Mouse (Mus musculus) gastrocnemius, postnatal 14 days (tissue): ENCODE data around the gene Olfr1066. TPM values are rescaled to one million over a fixed set of nuclear protein-coding genes. Genes with fewer than 3 reads are reported as not detected.
"Not testable (repeated sequence)": the region's sequence is repeated elsewhere in the genome, so short reads cannot be mapped to it uniquely, and the experiment has no call there.

Source experiments
- DNase-seq: peaks from one replicate; pipeline ENCODE4 v3.0.0; 2021; ENCODE audit warnings: mixed read lengths
- intact Hi-C: fragments of 180-260 bp; cut with DNase I; formaldehyde crosslinking; loops from one replicate; pipeline ENCODE4 v1.15.1; 2025; ENCODE audit warnings: low total_unique reads
- long read RNA-seq, 2 experiments: library from polyadenylated mRNA; stranded (forward); transcript quantifications; one replicate each; pipeline ENCODE4 v2.0.0; 2021
- total RNA-seq, 2 experiments: library from RNA; stranded (reverse); gene quantifications; 2 replicates each; pipeline ENCODE4 v1.2.3; 2021

Olfr1066 gene
- total RNA-seq, result not detected
- long read RNA-seq, experiment 1, result 0 reads
- long read RNA-seq, experiment 2, result 0 reads

GRCm38 (mm10) chr2:86456169-86456568, at the start of gene Olfr1066:
Olfr1066 (minus strand) TSS chr2:86456269.
- DNase-seq, result no peak
- intact Hi-C loops, result no loop called here

GRCm38 (mm10) chr2:86487286-86487685, 31.2 kb upstream of the Olfr1066 start, which contains the start of gene Olfr228:
Olfr228 (minus strand) TSS chr2:86487386.
- DNase-seq, result no peak
- intact Hi-C loops, result no loop called here

GRCm38 (mm10) chr2:86464442-86465109, 8.5 kb upstream of the Olfr1066 start:
- intact Hi-C loops, result loop anchor here (5.0 kb wide), 1 partner anchor 737 kb away; no protein-coding TSS in a partner anchor
- DNase-seq, result peak; percentile 10

DNA sequence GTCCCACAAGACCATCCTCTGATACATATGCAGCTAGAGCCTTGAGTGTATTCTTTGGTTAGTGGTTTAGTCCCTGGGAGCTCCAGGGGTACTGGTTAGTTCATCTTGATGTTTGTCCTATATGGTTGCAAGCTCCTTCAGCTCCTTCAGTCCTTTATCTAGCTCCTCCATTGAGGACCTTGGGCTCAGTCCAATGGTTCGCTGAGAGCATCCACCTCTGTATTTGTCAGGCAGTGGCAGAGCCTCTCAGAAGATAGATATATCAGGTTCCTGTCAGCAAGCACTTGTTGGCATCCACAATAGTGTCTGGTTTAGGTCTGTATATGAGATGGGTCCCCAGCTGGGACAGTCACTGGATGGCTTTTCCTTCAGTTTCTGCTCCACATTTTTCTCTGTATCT, 4.4 kb upstream of the Olfr1066 start:
- no peak for DNase-seq
- intact Hi-C loops, result loop anchor here (5.0 kb wide), 1 partner anchor 733 kb away; no protein-coding TSS in a partner anchor

DNA sequence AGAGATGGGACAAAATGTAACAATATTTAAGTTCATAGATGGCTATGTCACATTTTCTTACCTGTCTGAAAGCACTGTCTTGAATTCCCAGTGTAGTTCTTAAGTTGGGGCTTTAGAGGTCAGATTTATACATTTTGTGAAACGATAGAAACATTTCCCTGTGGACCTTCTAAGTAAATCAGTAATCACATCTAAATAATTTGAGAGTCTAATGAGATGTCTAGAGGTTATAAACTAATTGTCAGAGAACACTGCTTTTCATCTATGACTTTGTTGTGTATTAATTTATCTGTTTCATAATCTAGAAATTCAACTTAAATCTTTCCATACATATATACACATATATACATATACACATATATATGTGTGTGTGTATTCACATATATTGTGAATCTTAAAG, 5.6 kb downstream of the Olfr1066 start, which contains the start of gene Olfr1065:
Gene Olfr1065, minus strand, starts transcription at position 101 of the 400 bp plus-strand sequence.
- DNase-seq, intact Hi-C loops: not testable (repeated sequence)

GRCm38 (mm10) chr2:86442101-86442500, 14.0 kb downstream of the Olfr1066 start:
- intact Hi-C loops, DNase-seq: not testable (repeated sequence)

- DNase-seq, intact Hi-C loops: not testable (repeated sequence)
These were observed 27.6 kb downstream of the Olfr1066 start for GRCm38 (mm10) chr2:86428511-86428910.

- intact Hi-C loops, DNase-seq: not testable (repeated sequence)
These were observed 29.4 kb downstream of the Olfr1066 start, which contains the start of gene Olfr1062 for GRCm38 (mm10) chr2:86426649-86427048. Olfr1062 (minus strand) TSS chr2:86426749.

DNA sequence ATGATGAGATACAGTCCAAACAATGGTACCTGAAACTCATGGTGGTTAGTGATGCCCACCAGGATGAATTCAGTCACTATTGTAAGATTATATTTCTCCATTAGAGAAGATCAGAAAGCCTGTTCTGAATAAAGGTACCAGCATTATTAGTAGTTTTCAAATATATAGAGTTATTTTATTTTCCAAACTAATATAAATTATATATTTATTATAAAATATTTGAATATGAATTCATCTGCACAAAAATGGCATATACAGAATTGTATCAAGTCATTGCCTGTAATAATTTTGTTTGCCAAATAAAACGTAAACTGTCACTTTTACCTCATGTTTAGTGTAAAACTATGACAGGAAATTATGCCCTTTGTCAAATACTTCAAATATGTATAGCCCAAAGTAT, 42.1 kb downstream of the Olfr1066 start, which contains the start of gene Olfr1061:
Gene Olfr1061, minus strand, starts transcription at position 101 of the 400 bp plus-strand sequence.
- DNase-seq, result no peak
- intact Hi-C loops, result no loop called here

Other genes starting within 250 kb of the Olfr1066 start
- not detected for gene Olfr1046, start 237.0 kb downstream of the Olfr1066 start, total RNA-seq
- gene Olfr1047, start 224.9 kb downstream of the Olfr1066 start, total RNA-seq, result not detected
- not detected for gene Olfr1048, start 216.0 kb downstream of the Olfr1066 start, total RNA-seq
- not detected for gene Olfr1049, start 197.9 kb downstream of the Olfr1066 start, total RNA-seq
- not detected for gene Olfr1051, start 177.2 kb downstream of the Olfr1066 start, total RNA-seq
- gene Olfr1052, start 163.8 kb downstream of the Olfr1066 start, total RNA-seq, result not detected
- not detected for gene Olfr1053, start 141.0 kb downstream of the Olfr1066 start, total RNA-seq
- not detected for gene Olfr1054, start 120.8 kb downstream of the Olfr1066 start, total RNA-seq
- not detected for gene Olfr1055, start 106.0 kb downstream of the Olfr1066 start, total RNA-seq
- gene Olfr1056, start 93.8 kb downstream of the Olfr1066 start, total RNA-seq, result not detected
- gene Olfr1057, start 77.9 kb downstream of the Olfr1066 start, total RNA-seq, result not detected
- gene Olfr1058, start 67.7 kb downstream of the Olfr1066 start, total RNA-seq, result not detected
- gene Olfr1061, start 42.2 kb downstream of the Olfr1066 start, total RNA-seq, result not detected
- gene Olfr1062, start 29.5 kb downstream of the Olfr1066 start, total RNA-seq, result not detected
- not detected for gene Olfr1065, start 5.7 kb downstream of the Olfr1066 start, total RNA-seq
- not detected for gene Olfr228, start 31.1 kb upstream of the Olfr1066 start, total RNA-seq
- not detected for gene Olfr1076, start 52.2 kb upstream of the Olfr1066 start, total RNA-seq
- not detected for gene Olfr1079, start 86.2 kb upstream of the Olfr1066 start, total RNA-seq
- gene Olfr1080, start 102.0 kb upstream of the Olfr1066 start, total RNA-seq, result not detected
- not detected for gene Olfr1082, start 142.7 kb upstream of the Olfr1066 start, total RNA-seq
- gene Olfr1084, start 183.5 kb upstream of the Olfr1066 start, total RNA-seq, result not detected
- gene Olfr1085, start 205.8 kb upstream of the Olfr1066 start, total RNA-seq, result not detected
- not detected for gene Olfr1086, start 223.8 kb upstream of the Olfr1066 start, total RNA-seq
- not detected for gene Olfr1087, start 242.1 kb upstream of the Olfr1066 start, total RNA-seq